Mouse (Mus musculus): Measurements from ENCODE around the gene Wwp2. TPM values are rescaled to one million over a fixed set of nuclear protein-coding genes. Genes with fewer than 3 reads are reported as not detected.

Gene Wwp2
- total and polyA plus RNA-seq, 3 experiments: 21.8 to 31.5 TPM; not detected in 1

DNA sequence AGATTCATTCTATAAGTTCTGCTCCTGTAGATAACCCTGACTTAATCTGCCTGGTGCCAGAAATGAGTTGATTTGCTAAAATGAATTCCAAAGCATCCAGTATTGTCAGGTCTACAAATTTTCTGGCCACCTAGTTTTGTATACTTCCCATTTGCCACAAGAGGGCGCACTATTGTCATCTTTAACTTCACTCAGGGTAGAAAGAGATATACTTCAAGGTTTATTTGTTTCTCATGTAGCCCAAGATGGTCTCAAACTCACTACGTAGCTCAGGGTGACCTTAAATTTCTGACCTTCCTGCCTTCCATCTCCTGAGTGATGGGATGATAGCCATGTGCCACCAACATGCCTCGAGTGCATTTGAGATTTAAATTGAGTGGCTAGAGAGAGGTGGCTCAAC lies 49.5 kb upstream of the Wwp2 start:
- H3K79me2 ChIP-seq (ENCODE audit: control insufficient read depth, insufficient read depth, low read length, poor library complexity): no peaks in the 10 kb centered on the region
- peaks cover 0 to 7% of the 10 kb centered on the region in 2 experiments; a peak in 2 of 4 replicates for H3K36me3 ChIP-seq (ENCODE audit: control insufficient read depth in 1 of 2, insufficient read depth in 2 of 2, low read length in 2 of 2)
- no peak overlapping the region for H3K27ac ChIP-seq (ENCODE audit: control insufficient read depth, low read depth, low read length)
- TF ChIP-seq ZC3H11A (IDR thresholded peaks at IDR 0.05; ENCODE audit: low read depth, low read length) (peak; percentile 71), JUND (IDR thresholded peaks at IDR 0.05; ENCODE audit: low read depth, low read length) (no peak), ZNF384 (IDR thresholded peaks at IDR 0.05; ENCODE audit: low read depth, low read length) (no peak), ZKSCAN1 (IDR thresholded peaks at IDR 0.05; ENCODE audit: low read depth, low read length) (no peak), MYC (IDR thresholded peaks at IDR 0.05; ENCODE audit: low read depth, low read length) (no peak), UBTF (IDR thresholded peaks at IDR 0.05; ENCODE audit: borderline replicate concordance, insufficient read depth, low read depth, low read length) (no peak), SMC3 (IDR thresholded peaks at IDR 0.05; ENCODE audit: low read depth, low read length) (peak; percentile 87), NRF1 (IDR thresholded peaks at IDR 0.05; ENCODE audit: insufficient read depth, low read depth, low read length, poor library complexity, severe bottlenecking) (no peak), USF1 (IDR thresholded peaks at IDR 0.05; ENCODE audit: low read depth, low read length) (no peak), SIN3A (IDR thresholded peaks at IDR 0.05; ENCODE audit: low read length) (no peak), CHD2 (IDR thresholded peaks at IDR 0.05; ENCODE audit: low read length) (no peak), EP300 (IDR thresholded peaks at IDR 0.05; ENCODE audit: low read depth in 1 of 2, low read length in 2 of 2) (no peak), MXI1 (IDR thresholded peaks at IDR 0.05; ENCODE audit: low read depth, low read length) (no peak), RCOR1 (IDR thresholded peaks at IDR 0.05; ENCODE audit: low read depth, low read length) (no peak), ETS1 (IDR thresholded peaks at IDR 0.05; ENCODE audit: low read depth, low read length) (no peak), CHD1 (IDR thresholded peaks at IDR 0.05; ENCODE audit: low read depth, low read length) (no peak), CTCF (IDR thresholded peaks at IDR 0.05 in 2 of 3, conservative IDR thresholded peaks at IDR 0.05 in 1 of 3; ENCODE audit: control insufficient read depth in 1 of 3, insufficient read depth in 1 of 3, low read depth in 2 of 3, low read length in 3 of 3, poor library complexity in 1 of 3, severe bottlenecking in 1 of 3) (peak; percentile 11 to 89 (median 75); a peak in 4 of 6 replicates), MAFK (IDR thresholded peaks at IDR 0.05; ENCODE audit: borderline replicate concordance, low read depth, low read length) (no peak), NELFE (IDR thresholded peaks at IDR 0.05; ENCODE audit: low read depth, low read length) (no peak), RAD21 (IDR thresholded peaks at IDR 0.05; ENCODE audit: low read depth, low read length) (peak; percentile 81)
- H3K4me1 ChIP-seq (ENCODE audit: control insufficient read depth in 1 of 2, insufficient read depth in 2 of 2, low read length in 2 of 2): peaks cover 3 to 4% of the 10 kb centered on the region in 2 experiments; a peak in 3 of 4 replicates
- DNase-seq (ENCODE audit: low read depth, low spot score): peak; percentile 87
- H3K27me3 ChIP-seq (ENCODE audit: control insufficient read depth in 1 of 2, insufficient read depth in 2 of 2, low read length in 2 of 2): no peaks in the 10 kb centered on the region
- no peaks in the 10 kb centered on the region for H3K9me3 ChIP-seq (replicated peaks; ENCODE audit: insufficient read depth, low read length)
- H3K4me3 ChIP-seq (ENCODE audit: control insufficient read depth in 1 of 2, insufficient read depth in 1 of 2, low read depth in 2 of 2, low read length in 2 of 2): no peak overlapping the region
- H3K9ac ChIP-seq (ENCODE audit: control insufficient read depth, low read depth, low read length, poor library complexity, severe bottlenecking): no peak overlapping the region

- peak; percentile 58 for DNase-seq (ENCODE audit: low read depth, low spot score)
- H3K9me3 ChIP-seq (replicated peaks; ENCODE audit: insufficient read depth, low read length): no peaks in the 10 kb centered on the region
- TF ChIP-seq NRF1 (IDR thresholded peaks at IDR 0.05; ENCODE audit: insufficient read depth, low read depth, low read length, poor library complexity, severe bottlenecking): no peak
- no peak for TF ChIP-seq ETS1 (IDR thresholded peaks at IDR 0.05; ENCODE audit: low read depth, low read length)
- TF ChIP-seq RAD21 (IDR thresholded peaks at IDR 0.05; ENCODE audit: low read depth, low read length): peak; percentile 34
- TF ChIP-seq SMC3 (IDR thresholded peaks at IDR 0.05; ENCODE audit: low read depth, low read length): peak; percentile 38
- 0 out of 2 replicates have a peak, but pooled peaks have one; percentile 2 for TF ChIP-seq ZC3H11A (IDR thresholded peaks at IDR 0.05; ENCODE audit: low read depth, low read length)
- peak; percentile 25 to 62 (median 45) for TF ChIP-seq CTCF (IDR thresholded peaks at IDR 0.05 in 2 of 3, conservative IDR thresholded peaks at IDR 0.05 in 1 of 3; ENCODE audit: control insufficient read depth in 1 of 3, insufficient read depth in 1 of 3, low read depth in 2 of 3, low read length in 3 of 3, poor library complexity in 1 of 3, severe bottlenecking in 1 of 3)
- no peak overlapping the region for H3K27ac ChIP-seq (ENCODE audit: control insufficient read depth, low read depth, low read length)
- peaks cover 3 to 4% of the 10 kb centered on the region in 2 experiments; a peak in 3 of 4 replicates for H3K4me1 ChIP-seq (ENCODE audit: control insufficient read depth in 1 of 2, insufficient read depth in 2 of 2, low read length in 2 of 2)
- H3K27me3 ChIP-seq (ENCODE audit: control insufficient read depth in 1 of 2, insufficient read depth in 2 of 2, low read length in 2 of 2): no peaks in the 10 kb centered on the region
- H3K9ac ChIP-seq (ENCODE audit: control insufficient read depth, low read depth, low read length, poor library complexity, severe bottlenecking): no peak overlapping the region
- no peak overlapping the region for H3K4me3 ChIP-seq (ENCODE audit: control insufficient read depth in 1 of 2, insufficient read depth in 1 of 2, low read depth in 2 of 2, low read length in 2 of 2)
- H3K36me3 ChIP-seq (ENCODE audit: control insufficient read depth in 1 of 2, insufficient read depth in 2 of 2, low read length in 2 of 2): peaks cover 0 to 7% of the 10 kb centered on the region in 2 experiments; a peak in 2 of 4 replicates
- no peaks in the 10 kb centered on the region for H3K79me2 ChIP-seq (ENCODE audit: control insufficient read depth, insufficient read depth, low read length, poor library complexity)
Measured at GRCm38 (mm10) chr8:107387861-107388260, 48.3 kb upstream of the Wwp2 start.

Data from MEL (cell line).